Mouse (Mus musculus) thymus, adult 2 months (tissue): ENCODE data around the gene Rpl36al.
"Not testable (repeated sequence)": the region's sequence is repeated elsewhere in the genome, so short reads cannot be mapped to it uniquely, and the experiment has no call there.

Source experiments
- CTCF ChIP-seq: fragments of 200-500 bp; IDR thresholded peaks from 2 replicates; pipeline ENCODE4 v1.5.1; 2012; ENCODE audit warnings: mild to moderate bottlenecking, control low read depth, low read length, moderate library complexity, borderline replicate concordance; ENCODE audit not compliant: control insufficient read depth, poor library complexity, insufficient read depth; ENCODE audit errors: extremely low read depth
- POLR2A ChIP-seq: fragments of 200-500 bp; IDR thresholded peaks from 2 replicates; pipeline ENCODE4 v1.6.1; 2012; ENCODE audit warnings: mild to moderate bottlenecking, low read length, control low read depth, moderate library complexity; ENCODE audit not compliant: control insufficient read depth, poor library complexity, insufficient read depth; ENCODE audit errors: extremely low read depth

GRCm38 (mm10) chr12:69166861-69167581 is 16.9 kb downstream of the Rpl36al start:
- TF ChIP-seq CTCF, POLR2A: not testable (repeated sequence)
